ENCODE assay signal across 10 mouse cellular contexts in genomic region chr4:132807771-132808641, GRCm38 (mm10). TPM values are rescaled to one million over a fixed set of nuclear protein-coding genes. Genes with fewer than 3 reads are reported as not detected.
DNase-seq lines count a peak whose midpoint lies in the region; ATAC-seq and TF ChIP-seq lines count a peak whose summit lies in the region.
"Had no signal": no experiment of that assay in that cellular context is flagged by ENCODE, and none has a peak within 500 bp of the region (broad histone marks: within the 10 kb centered on the region; RNA-seq: fewer than 3 reads in every experiment).

No protein-coding gene starts in this region.

- H3K4me1 ChIP-seq in lung, adult 2 months (ENCODE audit: control insufficient read depth, insufficient read depth, low read length) = no peaks in the 10 kb centered on the region
- H3K4me1 ChIP-seq in heart, embryonic 13.5 days = peaks cover 24% of the 10 kb centered on the region
- H3K4me1 ChIP-seq in lung, postnatal 0 days (ENCODE audit: insufficient read depth, low read depth, low read length) = no peaks in the 10 kb centered on the region
- H3K4me1 ChIP-seq in stomach, embryonic 16.5 days (ENCODE audit: control insufficient read depth, insufficient read depth, low read length) = no peaks in the 10 kb centered on the region

- no peak overlapping the region for H3K4me3 ChIP-seq in lung, adult 2 months (replicated peaks; ENCODE audit: extremely low read depth, low read depth, low read length)
- H3K4me3 ChIP-seq in heart, embryonic 13.5 days = no peak overlapping the region
- no peak overlapping the region for H3K4me3 ChIP-seq in lung, postnatal 0 days (ENCODE audit: low read depth, low read length)
- no peak overlapping the region for H3K4me3 ChIP-seq in stomach, embryonic 16.5 days (replicated peaks; ENCODE audit: low read length)

- TF ChIP-seq CTCF in lung, adult 2 months (IDR thresholded peaks at IDR 0.05; ENCODE audit: insufficient read depth, low read length) = no peak
- TF ChIP-seq CTCF in lung, postnatal 0 days (IDR thresholded peaks at IDR 0.05) = no peak

- peak overlapping the region; percentile 8; the same call in 1 of the 2 replicates for H3K4me2 ChIP-seq in heart, embryonic 13.5 days
- no peak overlapping the region for H3K4me2 ChIP-seq in lung, postnatal 0 days (replicated peaks; ENCODE audit: low read depth, low read length)
- H3K4me2 ChIP-seq in stomach, embryonic 16.5 days (ENCODE audit: low read depth, low read length) = no peak overlapping the region

- DNase-seq in lung, adult 18-20 months = peak; percentile 27 to 32
- DNase-seq in lung, adult 2 months = no peak
- no peak for DNase-seq in lung, postnatal 0 days (ENCODE audit: low spot score)
- no peak for DNase-seq in embryo, embryonic 10.5 days (ENCODE audit: low spot score)
- no peak for DNase-seq in cerebellum, adult 8-10 months
- DNase-seq: kidney, postnatal 14 days had no signal

- 0 out of 2 replicates have a peak overlapping the region, but pooled peaks have one; percentile 29 for H3K9ac ChIP-seq in heart, embryonic 13.5 days
- H3K9ac ChIP-seq in lung, postnatal 0 days (replicated peaks; ENCODE audit: low read depth) = no peak overlapping the region
- H3K9ac ChIP-seq in stomach, embryonic 16.5 days (ENCODE audit: low read length) = no peak overlapping the region
- H3K9ac ChIP-seq: liver, embryonic 14.5 days had no signal

- H3K27ac ChIP-seq in heart, embryonic 13.5 days (replicated peaks) = peak overlapping the region; percentile 58
- no peak overlapping the region for H3K27ac ChIP-seq in lung, postnatal 0 days (ENCODE audit: low read length)
- H3K27ac ChIP-seq in stomach, embryonic 16.5 days (ENCODE audit: low read length) = 0 out of 2 replicates have a peak overlapping the region, but pooled peaks have one; percentile 15
- H3K27ac ChIP-seq: liver, embryonic 14.5 days had no signal

- no peaks in the 10 kb centered on the region for H3K27me3 ChIP-seq in heart, embryonic 13.5 days (replicated peaks)
- no peaks in the 10 kb centered on the region for H3K27me3 ChIP-seq in lung, postnatal 0 days (replicated peaks; ENCODE audit: insufficient read depth, low read length)
- H3K27me3 ChIP-seq in stomach, embryonic 16.5 days (ENCODE audit: control insufficient read depth, insufficient read depth, low read length) = no peaks in the 10 kb centered on the region

- 43% methylated on average over 5 of the region's 5 CpGs for whole genome bisulfite sequencing in lung, adult 2 months
- WGBS in heart, embryonic 13.5 days = 55% methylated on average over 5 of the region's 5 CpGs
- 59% methylated on average over 5 of the region's 5 CpGs for WGBS in lung, postnatal 0 days
- WGBS in stomach, embryonic 16.5 days = 61% methylated on average over 5 of the region's 5 CpGs

- no peak for TF ChIP-seq POLR2A in lung, adult 2 months (IDR thresholded peaks at IDR 0.05; ENCODE audit: borderline replicate concordance, extremely low read depth, low read depth, low read length)

- no peaks in the 10 kb centered on the region for H3K36me3 ChIP-seq in heart, embryonic 13.5 days
- H3K36me3 ChIP-seq in lung, postnatal 0 days (ENCODE audit: insufficient read depth, low read length) = no peaks in the 10 kb centered on the region
- H3K36me3 ChIP-seq in stomach, embryonic 16.5 days (ENCODE audit: control insufficient read depth, insufficient read depth, low read length) = no peaks in the 10 kb centered on the region

- no peak for TF ChIP-seq EP300 in lung, postnatal 0 days (IDR thresholded peaks at IDR 0.05)

- no peak; the same call in 1 of the 2 replicates for ATAC-seq in heart, embryonic 13.5 days (ENCODE audit: extremely low read depth, insufficient number of reproducible peaks, low FRiP score, low TSS enrichment)
- ATAC-seq in lung, postnatal 0 days = peak; percentile 35; the same call in 1 of the 2 replicates
- ATAC-seq in stomach, embryonic 16.5 days (ENCODE audit: insufficient read depth, low FRiP score) = peak; percentile 37; the same call in 1 of the 2 replicates
- ATAC-seq in megakaryocyte-erythroid progenitor cell, adult 5-6 weeks (replicated peaks; ENCODE audit: low FRiP score, low TSS enrichment, poor library complexity, severe bottlenecking) = no peak

- H3K9me3 ChIP-seq in heart, embryonic 13.5 days = peaks cover 15% of the 10 kb centered on the region
- no peaks in the 10 kb centered on the region for H3K9me3 ChIP-seq in lung, postnatal 0 days (ENCODE audit: low read length)
- peaks cover 10% of the 10 kb centered on the region for H3K9me3 ChIP-seq in stomach, embryonic 16.5 days (replicated peaks; ENCODE audit: control insufficient read depth, low read length)

RNA-seq across cellular contexts. Expression of gene Themis2, which starts 11.8 kb away (rescaled TPM):
- polyA plus RNA-seq in lung, adult 2 months (2012; rRNA removed) = 13.6 and 16.5 TPM in 2 replicates
- polyA plus RNA-seq in heart, embryonic 13.5 days (2015; fragmentation: Nextera tagmentation; extraction: Ambion mirVana) = 1.1 TPM in 2 replicates
- 1.2 and 1.8 TPM in 2 replicates for polyA plus RNA-seq in lung, postnatal 0 days (2015; fragmentation: Nextera tagmentation; extraction: Ambion mirVana)
- polyA plus RNA-seq in stomach, embryonic 16.5 days (2015; fragmentation: Nextera tagmentation; extraction: Ambion mirVana) = 1.4 and 1.8 TPM in 2 replicates
- total RNA-seq in megakaryocyte-erythroid progenitor cell, adult 5-6 weeks (2014; fragmentation: Nextera tagmentation) = 2.0 and 3.9 TPM in 2 replicates
- 0.80 and 1.7 TPM in 2 replicates for total RNA-seq in megakaryocyte-erythroid progenitor cell, adult 5-6 weeks (2017)

RNA-seq across cellular contexts. Expression of gene Ppp1r8, which starts 35.0 kb away (rescaled TPM):
- 20.9 and 29.9 TPM in 2 replicates for polyA plus RNA-seq in lung, adult 2 months (2012; rRNA removed)
- polyA plus RNA-seq in heart, embryonic 13.5 days (2015; fragmentation: Nextera tagmentation; extraction: Ambion mirVana) = 30.1 and 32.8 TPM in 2 replicates
- polyA plus RNA-seq in lung, postnatal 0 days (2015; fragmentation: Nextera tagmentation; extraction: Ambion mirVana) = 18.3 and 21.0 TPM in 2 replicates
- 52.0 and 54.1 TPM in 2 replicates for polyA plus RNA-seq in stomach, embryonic 16.5 days (2015; fragmentation: Nextera tagmentation; extraction: Ambion mirVana)
- 67.6 and 68.4 TPM in 2 replicates for total RNA-seq in megakaryocyte-erythroid progenitor cell, adult 5-6 weeks (2014; fragmentation: Nextera tagmentation)
- 75.2 and 88.5 TPM in 2 replicates for total RNA-seq in megakaryocyte-erythroid progenitor cell, adult 5-6 weeks (2017)

RNA-seq across cellular contexts. Expression of gene Rpa2, which starts 39.9 kb away (rescaled TPM):
- polyA plus RNA-seq in lung, adult 2 months (2012; rRNA removed) = 9.7 and 9.9 TPM in 2 replicates
- 80.2 and 81.2 TPM in 2 replicates for polyA plus RNA-seq in heart, embryonic 13.5 days (2015; fragmentation: Nextera tagmentation; extraction: Ambion mirVana)
- 23.9 and 24.0 TPM in 2 replicates for polyA plus RNA-seq in lung, postnatal 0 days (2015; fragmentation: Nextera tagmentation; extraction: Ambion mirVana)
- polyA plus RNA-seq in stomach, embryonic 16.5 days (2015; fragmentation: Nextera tagmentation; extraction: Ambion mirVana) = 67.0 and 75.3 TPM in 2 replicates
- total RNA-seq in megakaryocyte-erythroid progenitor cell, adult 5-6 weeks (2014; fragmentation: Nextera tagmentation) = 108 and 128 TPM in 2 replicates
- 52.6 and 55.3 TPM in 2 replicates for total RNA-seq in megakaryocyte-erythroid progenitor cell, adult 5-6 weeks (2017)

RNA-seq across cellular contexts. Expression of gene Smpdl3b, which starts 51.0 kb away (rescaled TPM):
- polyA plus RNA-seq in lung, adult 2 months (2012; rRNA removed) = 4.7 and 6.6 TPM in 2 replicates
- polyA plus RNA-seq in heart, embryonic 13.5 days (2015; fragmentation: Nextera tagmentation; extraction: Ambion mirVana) = 6.1 TPM in 2 replicates
- 3.7 TPM in 2 replicates for polyA plus RNA-seq in lung, postnatal 0 days (2015; fragmentation: Nextera tagmentation; extraction: Ambion mirVana)
- polyA plus RNA-seq in stomach, embryonic 16.5 days (2015; fragmentation: Nextera tagmentation; extraction: Ambion mirVana) = 5.3 and 6.3 TPM in 2 replicates
- not detected in 2 replicates for total RNA-seq in megakaryocyte-erythroid progenitor cell, adult 5-6 weeks (2014; fragmentation: Nextera tagmentation)
- total RNA-seq in megakaryocyte-erythroid progenitor cell, adult 5-6 weeks (2017) = not detected in 2 replicates

Comparison
In these comparisons a context has a peak if more than half of its experiments do, and no peak if none do; other contexts are left out.
1. DNase-seq: peak in lung, adult 18-20 months (2 of 2); none in lung, adult 2 months (single experiment), lung, postnatal 0 days (single experiment), embryo, embryonic 10.5 days (single experiment) and cerebellum, adult 8-10 months (single experiment).
2. ATAC-seq: peak in lung, postnatal 0 days (single experiment) and stomach, embryonic 16.5 days (single experiment); none in heart, embryonic 13.5 days (single experiment) and megakaryocyte-erythroid progenitor cell, adult 5-6 weeks (single experiment).